Mouse (Mus musculus) limb, embryonic 13.5 days (tissue): ENCODE measurements at regions not wholly inside any gene's neighbourhood (a gene's known extent, or its start where the extent isn't known, plus 50 kb on each side); places are given as distances from the start of the nearest gene placed in this dataset.
"Not testable (repeated sequence)": the region's sequence is repeated elsewhere in the genome, so short reads cannot be mapped to it uniquely, and the experiment has no call there.

Experiments used
- ATAC-seq: fragments of 200-750 bp; cut with Nextera tagmentation; 2 replicates; pipeline ENCODE4 v1.8.0; 2017; ENCODE audit warnings: low read depth, moderate number of reproducible peaks, moderate TSS enrichment; ENCODE audit not compliant: low FRiP score
- H3K27ac ChIP-seq: fragments of 300-500 bp; sonication (generic); 2 replicates; pipeline ENCODE4 v1.5.1; 2015; ENCODE audit warnings: inconsistent platforms, mild to moderate bottlenecking, moderate library complexity
- H3K27me3 ChIP-seq: fragments of 300-500 bp; sonication (generic); 2 replicates; pipeline ENCODE4 v1.6.1; 2015; ENCODE audit warnings: mild to moderate bottlenecking, inconsistent platforms
- H3K36me3 ChIP-seq: fragments of 300-500 bp; sonication (generic); 2 replicates; pipeline ENCODE4 v1.6.1; 2015; ENCODE audit warnings: inconsistent platforms, mild to moderate bottlenecking, moderate library complexity
- H3K4me1 ChIP-seq: fragments of 300-500 bp; sonication (generic); 2 replicates; pipeline ENCODE4 v1.6.1; 2015; ENCODE audit warnings: inconsistent platforms
- H3K4me2 ChIP-seq: fragments of 300-500 bp; sonication (generic); replicated peaks from 2 replicates; pipeline ENCODE4 v1.6.1; 2015; ENCODE audit warnings: inconsistent platforms, mild to moderate bottlenecking, moderate library complexity
- H3K4me3 ChIP-seq: fragments of 300-500 bp; sonication (generic); 2 replicates; pipeline ENCODE4 v1.5.1; 2015; ENCODE audit warnings: moderate library complexity, mild to moderate bottlenecking, inconsistent platforms
- H3K9ac ChIP-seq: fragments of 300-500 bp; sonication (generic); 2 replicates; pipeline ENCODE4 v1.6.1; 2015; ENCODE audit warnings: mild to moderate bottlenecking, inconsistent platforms
- H3K9me3 ChIP-seq: fragments of 300-500 bp; sonication (generic); 2 replicates; pipeline ENCODE4 v1.6.1; 2016; ENCODE audit warnings: inconsistent platforms
- WGBS: fragments of 180-500 bp; shearing (Covaris S2); methylation state at CpG from one replicate; pipeline ENCODE4 v1.1.7; 2015; 5-methylcytosine and 5-hydroxymethylcytosine counted together

DNA sequence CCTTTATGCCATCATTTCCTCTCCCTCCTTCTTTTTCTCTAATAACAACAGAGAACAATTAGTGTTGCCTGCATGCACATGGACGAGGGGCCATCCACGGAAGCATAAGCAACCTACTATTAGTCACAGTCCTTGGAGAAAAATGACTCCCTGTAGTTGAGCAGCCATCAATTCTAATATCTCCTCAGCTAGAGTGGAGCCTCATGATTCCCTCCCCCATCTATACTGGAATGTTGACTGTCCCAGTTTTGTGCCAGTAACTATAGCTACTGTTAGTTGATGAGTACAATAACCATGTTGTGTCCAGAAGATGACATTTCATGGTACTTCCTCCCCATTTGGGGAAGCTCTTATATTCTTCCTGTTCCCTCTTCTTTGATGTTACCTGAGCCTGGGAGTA, 64.3 kb upstream of the Rtn4 start:
- no peak overlapping the region for H3K4me3 ChIP-seq
- H3K27me3 ChIP-seq = no peaks in the 10 kb centered on the region
- H3K4me1 ChIP-seq = no peaks in the 10 kb centered on the region
- no peak for ATAC-seq
- H3K9me3 ChIP-seq = no peaks in the 10 kb centered on the region
- no peak overlapping the region for H3K27ac ChIP-seq
- WGBS = 69% methylated on average over 2 of the region's 2 CpGs
- no peak overlapping the region for H3K4me2 ChIP-seq
- no peaks in the 10 kb centered on the region for H3K36me3 ChIP-seq
- no peak overlapping the region for H3K9ac ChIP-seq

DNA sequence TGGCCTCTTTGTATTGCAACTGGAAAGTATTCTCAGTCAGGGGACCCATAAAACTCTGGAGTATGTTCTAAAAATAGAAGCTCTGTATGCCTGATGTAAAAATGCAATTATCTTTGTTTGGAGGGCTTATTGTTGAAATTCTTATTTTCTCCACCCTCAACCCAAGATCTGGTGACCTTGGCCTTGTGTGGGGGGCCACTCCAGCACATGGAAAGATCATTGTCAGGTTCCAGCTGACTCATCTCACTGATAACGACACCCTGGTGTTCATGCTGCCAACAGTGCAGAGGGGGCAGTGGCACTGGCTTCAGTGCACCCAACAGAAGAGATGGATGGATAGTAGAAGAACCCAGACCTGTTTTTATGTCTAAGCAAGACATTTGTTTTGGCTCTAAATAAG, 60.3 kb upstream of the Rtn4 start:
- Histone ChIP-seq H3K27me3 (no peaks in the 10 kb centered on the region), H3K9me3 (no peaks in the 10 kb centered on the region), H3K4me1 (peaks cover 10% of the 10 kb centered on the region), H3K27ac (no peak overlapping the region), H3K4me2 (no peak overlapping the region), H3K4me3 (no peak overlapping the region), H3K9ac (no peak overlapping the region), H3K36me3 (no peaks in the 10 kb centered on the region)
- no peak for ATAC-seq
- 60% methylated on average over 1 of the region's 1 CpGs for WGBS

DNA sequence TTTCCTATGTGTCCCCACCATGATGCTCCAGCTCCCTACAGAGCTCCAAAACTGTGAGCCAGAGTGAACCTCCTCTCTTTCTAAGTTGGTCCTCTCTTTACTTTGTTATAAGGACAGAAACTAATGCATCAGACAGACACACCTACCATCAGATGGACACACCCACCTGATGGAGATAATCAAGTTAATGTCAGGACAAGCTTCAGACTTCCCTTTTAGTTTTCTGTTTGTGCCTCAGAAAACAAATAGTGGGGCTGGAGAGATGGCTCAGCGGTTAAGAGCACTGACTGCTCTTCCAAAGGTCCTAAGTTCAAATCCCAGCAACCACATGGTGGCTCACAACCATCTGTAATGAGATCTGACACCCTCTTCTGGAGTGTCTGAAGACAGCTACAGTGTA, 59.5 kb upstream of the Rtn4 start:
- H3K27me3 ChIP-seq, H3K36me3 ChIP-seq, H3K4me3 ChIP-seq, H3K27ac ChIP-seq, H3K9me3 ChIP-seq, H3K9ac ChIP-seq, H3K4me2 ChIP-seq, ATAC-seq: not testable (repeated sequence)
- H3K4me1 ChIP-seq = peaks cover 17% of the 10 kb centered on the region
- 68% methylated on average over 1 of the region's 1 CpGs for WGBS

DNA sequence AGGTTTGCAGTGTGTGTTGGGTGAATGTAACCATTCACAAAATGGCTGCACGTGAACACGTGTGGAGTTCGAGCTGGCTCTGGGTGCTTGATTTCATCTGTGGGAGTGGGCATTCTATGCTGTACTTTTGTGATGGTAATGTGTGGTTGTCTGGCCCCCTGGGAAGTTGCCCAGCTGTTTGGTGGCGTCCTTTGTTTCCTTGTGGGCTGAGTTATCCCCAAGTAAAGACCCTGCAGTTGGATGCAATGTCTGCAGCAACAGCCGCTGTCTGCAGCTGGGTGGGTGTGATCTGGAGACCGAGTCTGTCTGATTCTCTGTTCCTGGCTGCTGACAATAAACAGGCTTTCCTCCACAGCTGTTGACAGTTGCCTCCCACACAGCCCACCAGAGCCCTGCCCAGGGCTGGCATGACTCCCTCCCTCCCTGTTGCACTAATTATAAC, 56.0 kb upstream of the Rtn4 start:
- H3K27ac ChIP-seq = no peak overlapping the region
- H3K4me2 ChIP-seq = peak overlapping the region; percentile 16; the same call in 1 of the 2 replicates

DNA sequence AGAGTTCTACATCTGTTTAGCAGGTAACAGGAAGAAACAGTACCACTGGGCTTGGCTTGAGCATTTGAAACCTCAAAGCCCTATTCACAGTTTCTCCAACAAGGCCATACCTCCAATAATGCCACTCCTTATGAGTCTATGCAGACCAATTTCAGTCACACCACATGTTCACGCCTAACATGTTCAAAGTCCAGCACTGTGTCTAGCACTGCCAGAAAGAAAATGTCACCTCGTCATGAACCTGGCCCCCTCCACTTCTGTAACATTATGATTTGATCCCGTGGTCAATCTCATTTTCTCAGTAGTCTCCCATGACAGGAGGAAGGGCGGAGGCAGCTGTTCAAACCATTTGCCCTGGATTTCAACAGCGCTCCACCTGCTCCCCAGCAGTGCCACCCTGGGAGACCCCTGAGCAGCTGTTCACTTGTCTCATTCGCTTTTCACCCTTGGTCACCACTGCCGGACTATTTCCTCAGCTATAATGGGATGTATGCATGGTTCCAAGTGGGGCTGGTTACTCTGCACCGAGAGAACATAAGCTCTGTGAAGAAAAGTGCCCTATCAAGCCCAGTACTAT, 54.6 kb upstream of the Rtn4 start:
- H3K4me3 ChIP-seq = no peak overlapping the region
- ATAC-seq = peak; percentile 84
- no peak overlapping the region for H3K4me2 ChIP-seq
- no peak overlapping the region for H3K9ac ChIP-seq
- 66% methylated on average over 8 of the region's 8 CpGs for WGBS
- H3K36me3 ChIP-seq = no peaks in the 10 kb centered on the region
- H3K27me3 ChIP-seq = no peaks in the 10 kb centered on the region
- no peak overlapping the region for H3K27ac ChIP-seq
- peaks cover 25% of the 10 kb centered on the region for H3K4me1 ChIP-seq
- H3K9me3 ChIP-seq = no peaks in the 10 kb centered on the region

More for the DNA sequence above, 56.0 kb upstream of the Rtn4 start:
- Histone ChIP-seq H3K4me1 (peaks cover 25% of the 10 kb centered on the region), H3K4me3 (no peak overlapping the region), H3K9ac (no peak overlapping the region), H3K9me3 (no peaks in the 10 kb centered on the region), H3K27me3 (no peaks in the 10 kb centered on the region), H3K36me3 (no peaks in the 10 kb centered on the region)
- WGBS = 39% methylated on average over 6 of the region's 6 CpGs
- ATAC-seq = peak; percentile 78

GRCm38 (mm10) chr11:29638861-29639260, 53.9 kb upstream of the Rtn4 start:
- no peak for ATAC-seq

More at GRCm38 (mm10) chr11:29638861-29639260, 53.9 kb upstream of the Rtn4 start:
- H3K27me3 ChIP-seq = no peaks in the 10 kb centered on the region
- H3K4me1 ChIP-seq = peaks cover 25% of the 10 kb centered on the region
- WGBS = 20% methylated on average over 2 of the region's 2 CpGs
- no peak overlapping the region for H3K4me3 ChIP-seq
- H3K27ac ChIP-seq = no peak overlapping the region
- no peak overlapping the region for H3K4me2 ChIP-seq
- H3K9me3 ChIP-seq = no peaks in the 10 kb centered on the region
- no peak overlapping the region for H3K9ac ChIP-seq
- no peaks in the 10 kb centered on the region for H3K36me3 ChIP-seq
